ENCODE assay signal across 18 mouse cellular contexts in genomic region chr8:116619686-116620320, GRCm38 (mm10).
DNase-seq lines count a peak whose midpoint lies in the region; ATAC-seq and TF ChIP-seq lines count a peak whose summit lies in the region.
"Had no signal": no experiment of that assay in that cellular context is flagged by ENCODE, and none has a peak within 500 bp of the region (broad histone marks: within the 10 kb centered on the region; RNA-seq: fewer than 3 reads in every experiment).

No protein-coding gene starts in this region.

- no peak overlapping the region for H3K27ac ChIP-seq in forebrain, embryonic 13.5 days
- H3K27ac ChIP-seq in forebrain, embryonic 16.5 days (ENCODE audit: low read length): no peak overlapping the region
- no peak overlapping the region for H3K27ac ChIP-seq in neural tube, embryonic 14.5 days (ENCODE audit: low read depth, low read length)
- H3K27ac ChIP-seq: heart, embryonic 15.5 days; limb, embryonic 15.5 days; midbrain, embryonic 10.5 days; stomach, postnatal 0 days had no signal

- peaks cover 7% of the 10 kb centered on the region; the same call in 1 of the 2 replicates for H3K36me3 ChIP-seq in forebrain, embryonic 13.5 days (ENCODE audit: poor library complexity, severe bottlenecking)
- no peaks in the 10 kb centered on the region for H3K36me3 ChIP-seq in forebrain, embryonic 16.5 days (ENCODE audit: control insufficient read depth, insufficient read depth)
- no peaks in the 10 kb centered on the region for H3K36me3 ChIP-seq in neural tube, embryonic 14.5 days (ENCODE audit: control insufficient read depth, insufficient read depth, low read length)
- H3K36me3 ChIP-seq: heart, embryonic 15.5 days; limb, embryonic 15.5 days had no signal

- peak; percentile 69 for DNase-seq in brain, embryonic 14.5 days (ENCODE audit: low read depth)
- DNase-seq in layer of hippocampus, adult 8-10 months (ENCODE audit: low spot score in 2 of 2): peak; percentile 46 to 56
- no peak for DNase-seq in retina, embryonic 14.5 days (ENCODE audit: low spot score)
- DNase-seq in yolk sac, embryonic 10.5 days (ENCODE audit: low spot score): no peak
- DNase-seq: adrenal gland, adult 8-10 months; embryo, embryonic 11 days; gastrocnemius, postnatal 25 days; kidney, adult 8-10 months; lung, embryonic 14.5 days had no signal

- no peaks in the 10 kb centered on the region for H3K9me3 ChIP-seq in forebrain, embryonic 13.5 days (replicated peaks)
- no peaks in the 10 kb centered on the region for H3K9me3 ChIP-seq in forebrain, embryonic 16.5 days (ENCODE audit: control insufficient read depth, low read length)
- no peaks in the 10 kb centered on the region for H3K9me3 ChIP-seq in neural tube, embryonic 14.5 days (ENCODE audit: control insufficient read depth, low read length)
- H3K9me3 ChIP-seq: heart, embryonic 15.5 days; limb, embryonic 15.5 days; midbrain, embryonic 10.5 days had no signal

- no peak overlapping the region for H3K4me2 ChIP-seq in forebrain, embryonic 13.5 days
- H3K4me2 ChIP-seq in forebrain, embryonic 16.5 days (ENCODE audit: low read length): no peak overlapping the region
- no peak overlapping the region for H3K4me2 ChIP-seq in neural tube, embryonic 14.5 days (ENCODE audit: low read depth, low read length)
- H3K4me2 ChIP-seq: heart, embryonic 15.5 days; limb, embryonic 15.5 days; lung, embryonic 14.5 days had no signal

- ATAC-seq in forebrain, embryonic 13.5 days: peak; percentile 17; the same call in 1 of the 2 replicates
- no peak for ATAC-seq in forebrain, embryonic 16.5 days
- ATAC-seq in neural tube, embryonic 14.5 days (ENCODE audit: low read depth): peak; percentile 61; the same call in 1 of the 2 replicates
- ATAC-seq in megakaryocyte-erythroid progenitor cell, adult 5-6 weeks (replicated peaks; ENCODE audit: low FRiP score, low TSS enrichment, poor library complexity, severe bottlenecking): no peak
- ATAC-seq: hindbrain, embryonic 16.5 days had no signal

- 68% methylated on average over 19 of the region's 19 CpGs for WGBS in forebrain, embryonic 13.5 days
- 66% methylated on average over 19 of the region's 19 CpGs for WGBS in forebrain, embryonic 16.5 days
- WGBS in neural tube, embryonic 14.5 days: 39% methylated on average over 19 of the region's 19 CpGs

- H3K4me3 ChIP-seq in forebrain, embryonic 13.5 days: no peak overlapping the region
- H3K4me3 ChIP-seq in forebrain, embryonic 16.5 days (replicated peaks; ENCODE audit: low read length): no peak overlapping the region
- no peak overlapping the region for H3K4me3 ChIP-seq in neural tube, embryonic 14.5 days (ENCODE audit: low read depth, low read length)
- H3K4me3 ChIP-seq: heart, embryonic 15.5 days; limb, embryonic 15.5 days; midbrain, embryonic 10.5 days had no signal

- TF ChIP-seq CTCF in brain, embryonic 14.5 days (IDR thresholded peaks at IDR 0.05; ENCODE audit: borderline replicate concordance, extremely low read depth, insufficient read depth, insufficient read length): no peak

- H3K27me3 ChIP-seq in forebrain, embryonic 13.5 days: no peaks in the 10 kb centered on the region
- no peaks in the 10 kb centered on the region for H3K27me3 ChIP-seq in forebrain, embryonic 16.5 days (replicated peaks; ENCODE audit: control insufficient read depth, insufficient read depth, low read length)
- H3K27me3 ChIP-seq in neural tube, embryonic 14.5 days (ENCODE audit: control insufficient read depth, insufficient read depth, low read length): no peaks in the 10 kb centered on the region
- H3K27me3 ChIP-seq: heart, embryonic 15.5 days; limb, embryonic 15.5 days had no signal

- no peak for TF ChIP-seq POLR2A in brain, embryonic 14.5 days (IDR thresholded peaks at IDR 0.05; ENCODE audit: borderline replicate concordance, extremely low read depth, insufficient read depth, insufficient read length, poor library complexity, severe bottlenecking)

- H3K4me1 ChIP-seq in forebrain, embryonic 13.5 days: peaks cover 25% of the 10 kb centered on the region
- H3K4me1 ChIP-seq in forebrain, embryonic 16.5 days (replicated peaks; ENCODE audit: control insufficient read depth, insufficient read depth, low read length): peaks cover 11% of the 10 kb centered on the region
- peaks cover 4% of the 10 kb centered on the region; the same call in 1 of the 2 replicates for H3K4me1 ChIP-seq in neural tube, embryonic 14.5 days (ENCODE audit: control insufficient read depth, insufficient read depth, low read length)
- H3K4me1 ChIP-seq: heart, embryonic 15.5 days; limb, embryonic 15.5 days had no signal

- H3K9ac ChIP-seq in forebrain, embryonic 13.5 days: no peak overlapping the region
- H3K9ac ChIP-seq in forebrain, embryonic 16.5 days (replicated peaks; ENCODE audit: low read depth, low read length): no peak overlapping the region
- H3K9ac ChIP-seq in neural tube, embryonic 14.5 days (replicated peaks; ENCODE audit: low read depth, low read length): no peak overlapping the region
- H3K9ac ChIP-seq: heart, embryonic 15.5 days; limb, embryonic 15.5 days; lung, embryonic 14.5 days had no signal

Comparison
In these comparisons a context has a peak if more than half of its experiments do, and no peak if none do; other contexts are left out.
1. ATAC-seq: peak in forebrain, embryonic 13.5 days (single experiment) and neural tube, embryonic 14.5 days (single experiment); none in forebrain, embryonic 16.5 days (single experiment) and megakaryocyte-erythroid progenitor cell, adult 5-6 weeks (single experiment).
2. DNase-seq: peak in brain, embryonic 14.5 days (single experiment) and layer of hippocampus, adult 8-10 months (2 of 2); none in retina, embryonic 14.5 days (single experiment) and yolk sac, embryonic 10.5 days (single experiment).